Mouse (Mus musculus) right cerebral cortex, adult 2 months (tissue): ENCODE results near the gene Iqub.

ENCODE experiments used
- DNase-seq, 2 experiments: peaks; one replicate each; pipeline ENCODE4 v3.0.0; 2021 to 2022; ENCODE audit warnings: low spot score in 2 of 2

Gene Iqub

DNA sequence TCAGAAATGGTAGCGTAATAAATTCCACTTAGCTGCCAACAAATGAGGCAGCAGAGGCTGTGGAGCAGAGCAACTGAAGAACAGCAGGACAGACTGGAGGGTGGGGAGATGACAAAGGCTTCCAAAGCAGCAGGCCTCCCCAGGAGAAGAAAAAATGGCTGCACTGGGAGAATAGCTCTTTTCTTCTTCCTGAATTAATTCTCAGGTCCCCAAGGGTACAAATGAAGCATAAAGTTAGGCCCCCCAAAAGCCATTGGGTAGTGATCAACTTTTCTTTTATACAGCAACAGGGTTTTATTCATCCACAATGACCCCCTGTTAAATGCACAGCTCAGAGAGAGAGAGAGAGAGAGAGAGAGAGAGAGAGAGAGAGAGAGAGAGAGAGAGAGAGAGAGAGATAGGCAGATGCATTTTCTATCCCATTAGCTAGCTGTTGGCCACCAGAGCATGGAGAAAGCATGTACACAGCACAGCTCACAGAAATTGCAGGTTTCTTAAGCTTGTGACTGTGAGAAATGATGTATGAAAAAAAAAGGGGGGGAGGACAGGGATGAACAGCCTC lies 44.2 kb downstream of the Iqub start:
- no peak for DNase-seq

GRCm38 (mm10) chr6:24470135-24470534 lies 44.7 kb downstream of the Iqub start:
- no peak for DNase-seq

- DNase-seq: peak; percentile 89 to 92
Observed at GRCm38 (mm10) chr6:24456097-24456496, 58.8 kb downstream of the Iqub start.

- no peak for DNase-seq
Observed at GRCm38 (mm10) chr6:24451026-24451821, 63.6 kb downstream of the Iqub start.

DNA sequence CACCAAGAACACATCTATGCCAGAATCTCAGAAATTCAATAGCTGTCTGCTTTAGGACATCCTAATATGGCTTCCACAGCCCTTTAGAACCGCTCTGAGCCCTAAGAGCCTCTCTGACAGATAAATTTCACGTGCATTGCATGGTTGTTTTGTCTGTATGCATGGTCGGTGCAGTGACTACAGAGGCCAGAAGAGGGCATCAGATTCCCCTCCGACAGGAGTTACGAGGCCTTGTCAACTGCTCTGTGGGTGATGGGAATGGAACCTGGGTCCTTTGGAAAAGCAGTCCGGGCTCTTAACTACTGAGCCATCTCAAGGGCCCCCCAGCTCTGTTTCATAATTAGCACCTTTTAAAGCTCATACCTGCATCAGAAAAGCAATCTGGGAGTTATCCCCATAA lies 64.6 kb downstream of the Iqub start:
- no peak for DNase-seq

DNA sequence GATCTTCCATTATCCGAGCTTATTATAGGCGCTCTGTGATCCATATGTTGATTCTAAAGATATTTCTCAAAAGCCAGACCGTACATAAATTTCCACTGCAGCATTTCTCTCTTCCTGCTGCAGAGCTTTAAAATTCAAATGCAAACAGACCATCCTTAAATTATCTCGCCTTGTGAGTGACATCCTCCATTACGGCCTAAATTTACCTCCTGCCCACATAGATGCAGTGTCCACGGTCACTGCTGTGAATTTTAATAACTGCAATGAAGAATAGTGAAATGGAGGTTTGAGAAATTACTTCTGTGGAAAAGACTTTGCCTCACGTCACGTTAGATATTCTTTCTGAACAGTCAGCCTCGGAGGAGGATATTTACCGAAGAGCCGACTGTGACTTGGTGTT lies 98.8 kb downstream of the Iqub start:
- peak; percentile 23 to 50 for DNase-seq

DNA sequence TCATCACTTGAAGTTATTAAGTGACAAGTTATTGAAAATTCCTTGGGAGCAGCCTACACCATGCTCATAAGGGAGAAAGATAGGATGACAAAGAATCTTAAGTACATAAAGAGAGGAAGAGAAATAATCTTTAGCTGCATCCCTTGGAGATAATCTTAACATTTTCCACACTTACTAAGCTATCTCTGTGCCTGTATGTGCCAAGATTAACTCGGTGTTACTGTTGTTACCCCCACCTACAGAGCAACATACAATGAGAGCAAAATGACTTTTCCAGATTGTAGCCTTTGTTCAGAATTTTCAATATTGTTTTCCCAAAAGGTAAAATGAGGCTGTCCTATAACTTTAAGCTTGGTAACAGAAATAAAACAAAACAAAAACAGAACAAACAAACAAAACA lies 99.4 kb downstream of the Iqub start:
- no peak for DNase-seq

DNA sequence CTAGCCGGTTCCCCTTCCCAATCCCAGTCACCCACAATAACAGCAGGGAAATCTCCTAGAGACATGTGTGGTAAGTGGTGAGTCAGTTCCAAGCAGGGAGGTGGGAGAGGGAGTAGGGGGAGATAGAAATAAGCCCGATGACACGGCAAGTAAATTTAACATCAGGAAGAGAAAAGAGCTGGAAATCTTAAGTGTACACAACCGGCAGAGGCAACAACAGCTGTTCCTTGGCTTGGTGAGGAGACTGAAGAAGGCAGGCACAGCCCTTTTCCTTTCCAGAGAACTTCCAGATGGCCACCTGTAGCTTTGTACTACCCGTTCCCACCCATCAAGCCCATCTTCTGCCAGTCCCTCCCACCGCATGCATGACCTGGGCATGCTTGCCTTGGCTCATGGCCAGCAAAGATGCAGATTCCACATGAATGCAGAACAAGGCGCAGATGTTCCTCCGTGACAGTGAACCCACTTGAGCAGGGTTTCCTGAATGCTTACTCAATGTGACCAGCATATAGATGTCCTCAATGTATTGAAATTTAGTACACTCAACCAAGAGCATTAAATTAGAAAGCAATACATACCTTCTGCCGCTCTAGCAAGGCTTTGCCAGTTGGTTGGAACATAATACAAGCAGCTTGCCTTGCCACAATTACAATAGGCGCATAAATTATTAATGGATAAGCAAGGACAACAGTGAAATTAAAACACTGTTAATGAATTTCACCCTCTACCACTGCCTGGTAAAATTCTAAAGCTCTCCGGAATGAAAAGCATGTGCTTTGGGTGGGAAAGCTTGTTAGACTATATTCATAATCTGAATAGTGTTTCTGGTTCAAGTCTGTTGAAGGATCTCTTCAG lies 106.1 kb downstream of the Iqub start:
- peak; percentile 45 to 50 for DNase-seq

GRCm38 (mm10) chr6:24407743-24408142 lies 107.1 kb downstream of the Iqub start:
- peak; percentile 12 to 24 for DNase-seq

- DNase-seq: peak in 1 of 2 experiments; percentile 19
Observed at GRCm38 (mm10) chr6:24397237-24397647, 117.6 kb downstream of the Iqub start.
